In genomic region chr6:120772025-120772424, GRCm38 (mm10) we compare ENCODE assay signal across 15 mouse cellular contexts. TPM values are rescaled to one million over a fixed set of nuclear protein-coding genes. Genes with fewer than 3 reads are reported as not detected.
DNase-seq lines count a peak whose midpoint lies in the region; ATAC-seq and TF ChIP-seq lines count a peak whose summit lies in the region.
"Had no signal": no experiment of that assay in that cellular context is flagged by ENCODE, and none has a peak within 500 bp of the region (broad histone marks: within the 10 kb centered on the region; RNA-seq: fewer than 3 reads in every experiment).

No protein-coding gene starts in this region.

- no peak overlapping the region for H3K4me2 ChIP-seq in intestine, postnatal 0 days (replicated peaks; ENCODE audit: low read depth)
- H3K4me2 ChIP-seq: heart, embryonic 12.5 days; stomach, embryonic 15.5 days had no signal

- ATAC-seq in granulocyte monocyte progenitor cell, adult 5-6 weeks (replicated peaks; ENCODE audit: poor library complexity, severe bottlenecking): peak; percentile 37
- ATAC-seq in intestine, postnatal 0 days: no peak
- ATAC-seq: CD4-positive, CD25-positive, alpha-beta regulatory T cell, adult 4 months had no signal

- DNase-seq in gastrocnemius, adult 18-20 months (ENCODE audit: low spot score): peak; percentile 36
- DNase-seq in gastrocnemius, postnatal 4 days (ENCODE audit: low spot score in 2 of 2): no peak
- DNase-seq in 3134 (ENCODE audit: extremely low read depth, insufficient read length, low spot score): peak; percentile 42
- DNase-seq in lung, postnatal 25 days (ENCODE audit: low spot score): peak; percentile 49
- DNase-seq in spleen, postnatal 36 days (ENCODE audit: low spot score in 2 of 2): no peak
- no peak for DNase-seq in kidney, adult 18-20 months
- DNase-seq: cerebellum, adult 9-10 months; right cerebral cortex, postnatal 14 days; thymus, postnatal 25 days had no signal

- no peak overlapping the region for H3K27ac ChIP-seq in intestine, postnatal 0 days (ENCODE audit: low read depth, low read length)
- H3K27ac ChIP-seq: stomach, embryonic 15.5 days had no signal

- H3K27me3 ChIP-seq in intestine, postnatal 0 days (replicated peaks; ENCODE audit: control insufficient read depth, insufficient read depth, low read length): no peaks in the 10 kb centered on the region
- H3K27me3 ChIP-seq: heart, embryonic 12.5 days; stomach, embryonic 15.5 days had no signal

- no peak overlapping the region for H3K4me3 ChIP-seq in intestine, postnatal 0 days (ENCODE audit: low read depth, low read length)
- H3K4me3 ChIP-seq: heart, embryonic 12.5 days; stomach, embryonic 15.5 days had no signal

- H3K9me3 ChIP-seq in intestine, postnatal 0 days (ENCODE audit: control insufficient read depth): no peaks in the 10 kb centered on the region
- H3K9me3 ChIP-seq: heart, embryonic 12.5 days; stomach, embryonic 15.5 days had no signal

- no peaks in the 10 kb centered on the region for H3K4me1 ChIP-seq in intestine, postnatal 0 days (replicated peaks; ENCODE audit: control insufficient read depth, insufficient read depth, low read length)
- H3K4me1 ChIP-seq: stomach, embryonic 15.5 days had no signal

- no peak overlapping the region for H3K9ac ChIP-seq in intestine, postnatal 0 days (ENCODE audit: low read depth, low read length)
- H3K9ac ChIP-seq: heart, embryonic 12.5 days; stomach, embryonic 15.5 days had no signal

- no peaks in the 10 kb centered on the region for H3K36me3 ChIP-seq in intestine, postnatal 0 days (ENCODE audit: control insufficient read depth, insufficient read depth)
- H3K36me3 ChIP-seq: heart, embryonic 12.5 days; stomach, embryonic 15.5 days had no signal

- TF ChIP-seq CTCF in intestine, postnatal 0 days (IDR thresholded peaks at IDR 0.05; ENCODE audit: low read depth): no peak

RNA-seq across cellular contexts. Expression of gene Slc25a18, which starts 1.4 kb away (rescaled TPM):
- not detected for total RNA-seq in gastrocnemius, adult 18-20 months (2021)
- under 1 TPM; 0.44 to 0.64 TPM for total RNA-seq in gastrocnemius, postnatal 4 days (2021)
- total RNA-seq in granulocyte monocyte progenitor cell, adult 5-6 weeks (2014; fragmentation: Nextera tagmentation): not detected in 2 replicates
- total RNA-seq in granulocyte monocyte progenitor cell, adult 5-6 weeks (2017): not detected in 2 replicates
- not detected in 2 replicates for polyA plus RNA-seq in intestine, postnatal 0 days (2015; fragmentation: Nextera tagmentation; extraction: Ambion mirVana)
- total RNA-seq: liver, adult 2 months had no signal
- polyA plus RNA-seq: liver, adult 2 months had no signal

RNA-seq across cellular contexts. Expression of gene Atp6v1e1, which starts 50.6 kb away (rescaled TPM):
- 100 to 1,000 TPM; 129 to 137 TPM for total RNA-seq in gastrocnemius, adult 18-20 months (2021)
- 100 to 1,000 TPM; 122 to 133 TPM for total RNA-seq in gastrocnemius, postnatal 4 days (2021)
- total RNA-seq in granulocyte monocyte progenitor cell, adult 5-6 weeks (2014; fragmentation: Nextera tagmentation): 118 and 138 TPM in 2 replicates
- 128 and 131 TPM in 2 replicates for total RNA-seq in granulocyte monocyte progenitor cell, adult 5-6 weeks (2017)
- 297 and 300 TPM in 2 replicates for polyA plus RNA-seq in intestine, postnatal 0 days (2015; fragmentation: Nextera tagmentation; extraction: Ambion mirVana)

Comparison
In these comparisons a context has a peak if more than half of its experiments do, and no peak if none do; other contexts are left out.
1. DNase-seq: peak in gastrocnemius, adult 18-20 months (single experiment), 3134 (single experiment) and lung, postnatal 25 days (single experiment); none in gastrocnemius, postnatal 4 days (0 of 2), spleen, postnatal 36 days (0 of 2) and kidney, adult 18-20 months (single experiment).